Mouse (Mus musculus) v-Abl transformed pro-B cells (cell line): ENCODE results near the gene Rsrp1.

Experiments
- in situ Hi-C, 2 experiments: fragments of 400-800 bp; cut with MboI; formaldehyde crosslinking; loops; one replicate each; pipeline ENCODE4 v1.15.1; 2025; ENCODE audit not compliant: unreplicated experiment in 2 of 2

Gene Rsrp1

GRCm38 (mm10) chr4:134954461-134954860, 31.1 kb downstream of the Rsrp1 start:
- in situ Hi-C loops = loop anchor here (10.0 kb wide), 1 partner anchor 110 kb away; no protein-coding TSS in a partner anchor

GRCm38 (mm10) chr4:134955196-134955595, 31.8 kb downstream of the Rsrp1 start:
- in situ Hi-C loops = loop anchor here (10.0 kb wide), 1 partner anchor 110 kb away; no protein-coding TSS in a partner anchor

GRCm38 (mm10) chr4:134955845-134956244, 32.5 kb downstream of the Rsrp1 start:
- in situ Hi-C loops = loop anchor here (10.0 kb wide), 1 partner anchor 109 kb away; no protein-coding TSS in a partner anchor

- in situ Hi-C loops = loop anchor here (10.0 kb wide), 1 partner anchor 108 kb away; no protein-coding TSS in a partner anchor
These were observed 32.9 kb downstream of the Rsrp1 start for GRCm38 (mm10) chr4:134956328-134956727.

- in situ Hi-C loops = no loop called here
These were observed 39.8 kb downstream of the Rsrp1 start for GRCm38 (mm10) chr4:134963021-134963776.

- in situ Hi-C loops = no loop called here
These were observed 44.7 kb downstream of the Rsrp1 start for GRCm38 (mm10) chr4:134967887-134968604.

GRCm38 (mm10) chr4:134968605-134968976, 45.2 kb downstream of the Rsrp1 start:
- in situ Hi-C loops = no loop called here

GRCm38 (mm10) chr4:134975261-134975928, 52.0 kb downstream of the Rsrp1 start:
- in situ Hi-C loops = loop anchor here in 1 of 2 experiments (25.0 kb wide), 1 partner anchor 687 kb away; no protein-coding TSS in a partner anchor

- in situ Hi-C loops = loop anchor here in 1 of 2 experiments (25.0 kb wide), 1 partner anchor 686 kb away; no protein-coding TSS in a partner anchor
These were observed 52.5 kb downstream of the Rsrp1 start for GRCm38 (mm10) chr4:134975929-134976308.
